ENCODE assay signal across 29 mouse cellular contexts in the genomic region with DNA sequence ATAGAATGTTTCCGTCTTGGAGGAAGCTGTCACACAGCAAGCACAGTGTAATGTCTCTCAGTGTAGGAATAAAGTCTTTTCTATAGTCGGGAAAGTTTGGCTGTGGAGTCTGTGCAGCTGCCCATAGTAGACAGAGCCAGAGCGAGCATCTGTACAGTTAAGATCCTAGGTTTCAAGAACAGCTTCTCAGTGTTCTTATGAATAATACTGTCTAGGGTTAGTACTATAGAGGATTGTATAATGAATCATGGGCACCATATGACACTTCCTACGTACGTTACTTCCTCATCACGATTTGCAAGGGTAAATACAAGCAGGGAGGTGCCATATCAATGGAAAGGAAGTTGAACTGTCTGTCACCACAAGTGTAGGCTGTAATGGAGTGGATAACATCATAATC.
A peak's percentile ranks its signal among the peaks of the same experiment; 100 is the strongest.
DNase-seq lines count a peak whose midpoint lies in the region; ATAC-seq lines count a peak whose summit lies in the region.
"Had no signal": no experiment of that assay in that cellular context is flagged by ENCODE, and none has a peak within 500 bp of the region (broad histone marks: within the 10 kb centered on the region; RNA-seq: fewer than 3 reads in every experiment).

No protein-coding gene starts in this region.

- no peak overlapping the region for H3K4me2 ChIP-seq in kidney, embryonic 16.5 days (replicated peaks; ENCODE audit: low read depth, low read length)
- H3K4me2 ChIP-seq: embryonic facial prominence, embryonic 13.5 days; heart, embryonic 13.5 days; hindbrain, embryonic 14.5 days; limb, embryonic 15.5 days; liver, embryonic 13.5 days; midbrain, embryonic 12.5 days; neural tube, embryonic 13.5 days had no signal

- no peak overlapping the region for H3K27ac ChIP-seq in kidney, embryonic 16.5 days (ENCODE audit: low read length)
- H3K27ac ChIP-seq: embryonic facial prominence, embryonic 13.5 days; forebrain, embryonic 10.5 days; heart, embryonic 13.5 days; hindbrain, embryonic 14.5 days; limb, embryonic 10.5 days; limb, embryonic 15.5 days; liver, embryonic 13.5 days; midbrain, embryonic 12.5 days; neural tube, embryonic 13.5 days had no signal

- H3K4me3 ChIP-seq in kidney, embryonic 16.5 days (ENCODE audit: low read length), result no peak overlapping the region
- H3K4me3 ChIP-seq: embryonic facial prominence, embryonic 13.5 days; forebrain, embryonic 10.5 days; heart, embryonic 13.5 days; limb, embryonic 10.5 days; limb, embryonic 15.5 days; liver, embryonic 13.5 days; megakaryocyte, embryonic 14.5 days; midbrain, embryonic 12.5 days; neural tube, embryonic 13.5 days had no signal

- DNase-seq in layer of hippocampus, adult 11-12 months (ENCODE audit: low spot score), result peak; percentile 20
- DNase-seq in layer of hippocampus, postnatal 10 days (ENCODE audit: low spot score in 2 of 2), result no peak
- peak; percentile 19 for DNase-seq in right cerebral cortex, adult 18-20 months
- no peak for DNase-seq in right cerebral cortex, postnatal 4 days
- DNase-seq in left cerebral cortex, postnatal 14 days (ENCODE audit: low spot score in 2 of 2), result peak; percentile 12 to 52
- DNase-seq in cerebellum, adult 11-12 months, result no peak
- DNase-seq: adrenal gland, postnatal 14 days; cerebellum, adult 18-20 months; cerebellum, postnatal 10 days; gastrocnemius, postnatal 10 days; heart, postnatal 10 days; kidney, adult 11 months; kidney, postnatal 25 days; liver, embryonic 13.5 days; lung, adult 18-20 months; lung, postnatal 4 days had no signal

- H3K36me3 ChIP-seq in kidney, embryonic 16.5 days (ENCODE audit: insufficient read depth, low read length), result no peaks in the 10 kb centered on the region
- H3K36me3 ChIP-seq: embryonic facial prominence, embryonic 13.5 days; forebrain, embryonic 10.5 days; heart, embryonic 13.5 days; limb, embryonic 10.5 days; limb, embryonic 15.5 days; liver, embryonic 13.5 days; midbrain, embryonic 12.5 days; neural tube, embryonic 13.5 days had no signal

- no peaks in the 10 kb centered on the region for H3K27me3 ChIP-seq in kidney, embryonic 16.5 days (ENCODE audit: insufficient read depth, low read length)
- H3K27me3 ChIP-seq: embryonic facial prominence, embryonic 13.5 days; heart, embryonic 13.5 days; limb, embryonic 15.5 days; liver, embryonic 13.5 days; megakaryocyte, embryonic 14.5 days; midbrain, embryonic 12.5 days; neural tube, embryonic 13.5 days had no signal

- no peaks in the 10 kb centered on the region for H3K9me3 ChIP-seq in kidney, embryonic 16.5 days (ENCODE audit: low read length)
- H3K9me3 ChIP-seq: embryonic facial prominence, embryonic 13.5 days; forebrain, embryonic 10.5 days; heart, embryonic 13.5 days; limb, embryonic 10.5 days; limb, embryonic 15.5 days; liver, embryonic 13.5 days; megakaryocyte, embryonic 14.5 days; midbrain, embryonic 12.5 days; neural tube, embryonic 13.5 days had no signal

- WGBS in kidney, embryonic 16.5 days, result 74% methylated on average over 6 of the region's 6 CpGs

- ATAC-seq in kidney, embryonic 16.5 days (ENCODE audit: low FRiP score, low TSS enrichment), result no peak
- ATAC-seq: CD4-positive, CD25-positive, alpha-beta regulatory T cell, adult 4 months; forebrain, embryonic 16.5 days; lung, postnatal 0 days had no signal

- H3K4me1 ChIP-seq in kidney, embryonic 16.5 days (ENCODE audit: insufficient read depth, low read length), result no peaks in the 10 kb centered on the region
- H3K4me1 ChIP-seq: embryonic facial prominence, embryonic 13.5 days; forebrain, embryonic 10.5 days; heart, embryonic 13.5 days; limb, embryonic 10.5 days; limb, embryonic 15.5 days; liver, embryonic 13.5 days; megakaryocyte, embryonic 14.5 days; midbrain, embryonic 12.5 days; neural tube, embryonic 13.5 days had no signal

- no peak overlapping the region for H3K9ac ChIP-seq in kidney, embryonic 16.5 days (replicated peaks; ENCODE audit: low read length)
- H3K9ac ChIP-seq: embryonic facial prominence, embryonic 13.5 days; heart, embryonic 13.5 days; hindbrain, embryonic 14.5 days; limb, embryonic 15.5 days; liver, embryonic 13.5 days; midbrain, embryonic 12.5 days; neural tube, embryonic 13.5 days had no signal

- intact Hi-C loops in left cerebral cortex, postnatal 14 days (cut with DNase I), result no loop called here

Comparison
In these comparisons a context has a peak if more than half of its experiments do, and no peak if none do; other contexts are left out.
1. DNase-seq: peak in layer of hippocampus, adult 11-12 months (single experiment), right cerebral cortex, adult 18-20 months (single experiment) and left cerebral cortex, postnatal 14 days (2 of 2); none in layer of hippocampus, postnatal 10 days (0 of 2), right cerebral cortex, postnatal 4 days (single experiment) and cerebellum, adult 11-12 months (single experiment).